Mouse (Mus musculus) forebrain, embryonic 14.5 days (tissue): ENCODE data around the gene Acer3. TPM values are rescaled to one million over a fixed set of nuclear protein-coding genes. Genes with fewer than 3 reads are reported as not detected.

Source experiments
- ATAC-seq: fragments of 200-750 bp; cut with Nextera tagmentation; 2 replicates; pipeline ENCODE4 v1.8.0; 2017; ENCODE audit warnings: mild to moderate bottlenecking, moderate library complexity
- DNase-seq: peaks from one replicate; pipeline ENCODE4 v3.0.0-alpha.2; 2015; ENCODE audit warnings: low spot score
- H3K27ac ChIP-seq: fragments of 300-500 bp; sonication (generic); 2 replicates; pipeline ENCODE4 v1.5.1; 2014; ENCODE audit warnings: low read depth, mild to moderate bottlenecking, control low read depth, low read length, moderate library complexity
- H3K27me3 ChIP-seq: fragments of 300-500 bp; sonication (generic); replicated peaks from 2 replicates; pipeline ENCODE4 v1.6.1; 2014; ENCODE audit warnings: low read length, control low read depth, mixed read lengths; ENCODE audit not compliant: control insufficient read depth, insufficient read depth
- H3K36me3 ChIP-seq: fragments of 300-500 bp; sonication (generic); 2 replicates; pipeline ENCODE4 v1.6.1; 2014; ENCODE audit warnings: low read length, control low read depth; ENCODE audit not compliant: control insufficient read depth, insufficient read depth
- H3K4me1 ChIP-seq: fragments of 300-500 bp; sonication (generic); 2 replicates; pipeline ENCODE4 v1.6.1; 2014; ENCODE audit warnings: antibody characterized with exemption, low read length, control low read depth; ENCODE audit not compliant: control insufficient read depth, insufficient read depth
- H3K4me2 ChIP-seq: fragments of 300-500 bp; sonication (generic); 2 replicates; pipeline ENCODE4 v1.6.1; 2014; ENCODE audit warnings: mild to moderate bottlenecking, control low read depth, low read length
- H3K4me3 ChIP-seq: fragments of 300-500 bp; sonication (generic); 2 replicates; pipeline ENCODE4 v1.5.1; 2014; ENCODE audit warnings: low read depth, low read length, control low read depth
- H3K9ac ChIP-seq: fragments of 300-500 bp; sonication (generic); 2 replicates; pipeline ENCODE4 v1.6.1; 2014; ENCODE audit warnings: mild to moderate bottlenecking, low read length, control low read depth, moderate library complexity
- H3K9me3 ChIP-seq: fragments of 300-500 bp; sonication (generic); replicated peaks from 2 replicates; pipeline ENCODE4 v1.6.1; 2016; ENCODE audit warnings: low read length, control low read depth, mixed read lengths; ENCODE audit not compliant: control insufficient read depth
- WGBS: fragments of 180-500 bp; shearing (Covaris S2); extraction: QIAGEN DNeasy Blood & Tissue Kit; methylation state at CpG from one replicate; pipeline ENCODE4 v1.1.7; 2014; 5-methylcytosine and 5-hydroxymethylcytosine counted together
- polyA plus RNA-seq: library from polyadenylated mRNA; unstranded; fragments of >200 nt; fragmentation: Nextera tagmentation; extraction: Ambion mirVana; gene quantifications from 2 replicates; pipeline ENCODE4 v1.2.1, GENCODE M21; 2014

Gene Acer3
- polyA plus RNA-seq, 1 experiment from 2014 or later = 10.1 TPM

DNA sequence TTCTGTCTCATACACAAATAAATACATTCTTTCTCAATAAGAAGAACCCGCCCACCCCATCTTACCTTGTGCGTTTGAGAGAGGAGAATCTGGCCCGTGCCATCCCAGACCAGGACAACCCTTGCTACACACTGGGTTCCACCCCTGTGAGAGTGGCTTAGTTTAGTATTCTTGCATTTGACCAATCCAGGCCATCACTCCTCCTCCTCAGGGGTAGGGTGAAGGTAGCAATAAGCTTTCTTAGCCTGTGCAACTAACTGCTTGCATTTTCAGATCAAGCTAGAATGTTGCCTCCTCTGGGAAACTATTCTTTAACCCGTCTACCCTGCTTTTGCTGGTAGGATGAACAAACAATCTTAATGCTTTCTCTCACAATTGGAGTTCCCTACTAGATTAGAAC lies 121.6 kb downstream of the Acer3 start, which contains the start of gene B3gnt6:
B3gnt6 (minus strand) TSS at position 101 of the 400 bp plus-strand sequence.
- peaks cover 15% of the 10 kb centered on the region for H3K27me3 ChIP-seq
- H3K9me3 ChIP-seq = no peaks in the 10 kb centered on the region
- no peak within 1 kb of the TSS for H3K9ac ChIP-seq
- H3K27ac ChIP-seq = no peak within 1 kb of the TSS
- 90% methylated on average over 4 of the region's 4 CpGs for whole genome bisulfite sequencing
- no peaks in the 10 kb centered on the region for H3K36me3 ChIP-seq
- H3K4me2 ChIP-seq = no peak within 1 kb of the TSS
- H3K4me1 ChIP-seq = no peaks in the 10 kb centered on the region
- ATAC-seq = no peak
- no peak within 1 kb of the TSS for H3K4me3 ChIP-seq
- no peak for DNase-seq

DNA sequence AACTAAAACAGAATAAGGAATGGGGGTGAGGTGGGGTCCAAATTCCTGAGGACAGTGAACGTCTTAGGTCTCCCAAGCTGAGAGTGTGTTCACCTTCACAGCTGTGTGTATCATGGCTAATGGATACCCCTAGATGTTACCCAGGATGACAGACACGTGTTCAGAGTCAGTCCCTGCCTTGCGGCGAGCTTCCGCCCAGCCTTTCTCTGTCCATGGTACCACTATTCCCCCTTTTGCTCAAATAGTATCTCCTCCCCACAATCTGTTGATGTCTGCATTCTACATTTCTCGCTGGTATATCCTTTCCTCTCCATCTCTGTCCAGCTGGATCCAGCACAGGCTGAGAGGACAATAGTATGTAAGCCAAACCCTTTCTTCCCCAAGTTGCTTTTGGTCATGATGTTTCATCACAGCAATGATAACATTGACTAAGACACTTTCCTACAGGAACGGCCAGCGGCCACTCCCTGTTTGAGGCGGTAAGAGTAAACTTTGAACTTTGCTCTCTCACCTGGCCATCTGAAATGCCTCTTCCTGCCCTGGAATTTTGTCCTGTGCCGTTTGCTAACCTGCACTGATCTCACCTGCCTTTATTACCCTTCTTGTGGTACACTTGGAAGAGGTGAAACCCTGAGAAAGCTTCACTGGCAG lies 125.7 kb downstream of the Acer3 start:
- Histone ChIP-seq H3K4me2 (no peak overlapping the region), H3K27me3 (peaks cover 44% of the 10 kb centered on the region), H3K9ac (no peak overlapping the region), H3K4me3 (no peak overlapping the region), H3K9me3 (no peaks in the 10 kb centered on the region), H3K27ac (no peak overlapping the region), H3K4me1 (0 out of 2 replicates have a peak, but pooled peaks cover 7% of the 10 kb centered on the region), H3K36me3 (no peaks in the 10 kb centered on the region)
- WGBS = 53% methylated on average over 10 of the region's 10 CpGs
- ATAC-seq (no peak), DNase-seq (no peak)

DNA sequence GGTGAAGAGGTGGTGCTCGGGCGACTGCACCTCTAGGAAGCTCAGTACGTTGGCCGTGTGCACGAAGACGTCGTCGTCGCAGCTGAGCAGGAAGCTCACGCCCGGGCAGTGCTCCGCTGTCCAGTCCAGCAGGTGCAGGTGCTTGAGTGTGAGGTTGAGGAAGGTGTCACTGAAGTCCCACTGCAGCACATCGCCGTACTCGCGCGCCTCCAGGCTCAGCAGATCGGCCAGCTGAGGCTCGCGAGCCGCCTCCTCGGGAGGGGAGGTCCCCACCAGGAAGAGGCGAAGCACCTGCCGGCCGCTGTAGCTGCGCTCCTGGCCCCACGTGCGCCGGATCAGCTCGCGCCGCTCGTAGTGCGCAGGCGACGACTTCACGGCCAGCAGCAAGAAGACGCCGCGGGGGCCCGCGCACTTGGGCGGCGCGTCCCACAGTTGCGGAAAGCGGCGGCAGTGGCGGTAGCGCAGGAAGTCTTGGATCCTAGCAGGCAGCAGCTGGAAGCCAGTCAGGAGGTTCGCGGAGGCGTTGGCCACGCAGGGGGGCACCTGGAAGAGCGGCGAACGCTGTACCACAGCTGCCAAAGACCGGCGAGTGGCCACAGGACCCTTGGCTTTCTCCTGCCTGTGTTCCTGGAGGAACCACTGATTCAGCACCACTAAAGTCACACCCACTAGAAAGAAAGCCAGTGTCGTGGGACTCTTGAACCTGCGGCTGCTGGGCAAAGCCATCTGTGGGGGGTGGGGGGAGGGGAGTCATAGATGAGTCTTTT lies 126.8 kb downstream of the Acer3 start:
- peak; percentile 61 for ATAC-seq
- Histone ChIP-seq H3K27ac (no peak overlapping the region), H3K27me3 (peaks cover 45% of the 10 kb centered on the region), H3K4me2 (peak overlapping the region; percentile 90), H3K4me3 (peak overlapping the region; percentile 41), H3K9ac (peak overlapping the region; percentile 54), H3K9me3 (no peaks in the 10 kb centered on the region), H3K36me3 (no peaks in the 10 kb centered on the region), H3K4me1 (0 out of 2 replicates have a peak, but pooled peaks cover 7% of the 10 kb centered on the region)
- WGBS = 2% methylated on average over 59 of the region's 61 CpGs
- DNase-seq = peak; percentile 50

DNA sequence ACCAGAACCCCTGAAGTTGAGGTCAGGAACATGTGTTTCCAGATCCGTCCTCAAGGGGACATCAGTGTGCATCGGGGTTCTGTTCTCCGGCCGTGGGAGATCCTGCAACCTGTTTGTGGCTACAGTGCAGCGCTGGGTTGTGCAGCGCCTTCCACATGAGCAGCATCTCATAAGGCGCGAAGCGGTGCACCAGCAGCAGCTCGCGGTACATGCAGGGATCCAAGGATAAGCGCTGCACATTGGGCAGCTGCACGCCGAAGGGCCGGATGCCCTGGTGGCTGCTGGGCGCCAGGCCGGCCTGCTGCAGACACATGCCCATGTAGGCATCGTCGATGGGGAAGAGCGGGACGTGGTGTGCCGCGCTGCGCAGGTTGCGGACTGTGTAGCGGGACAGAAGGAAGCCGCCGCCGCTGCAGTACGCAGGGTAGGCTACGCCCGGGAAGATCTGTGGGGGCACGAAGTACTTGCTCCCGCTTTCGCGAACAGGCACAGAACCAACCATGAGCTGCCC lies 127.4 kb downstream of the Acer3 start:
- peak; percentile 76 for ATAC-seq
- Histone ChIP-seq H3K4me3 (peak overlapping the region; percentile 41), H3K9me3 (no peaks in the 10 kb centered on the region), H3K9ac (peak overlapping the region; percentile 54), H3K27me3 (peaks cover 51% of the 10 kb centered on the region), H3K4me2 (peak overlapping the region; percentile 90), H3K4me1 (0 out of 2 replicates have a peak, but pooled peaks cover 7% of the 10 kb centered on the region), H3K27ac (no peak overlapping the region), H3K36me3 (no peaks in the 10 kb centered on the region)
- WGBS = 4% methylated on average over 36 of the region's 36 CpGs
- peak; percentile 61 for DNase-seq

DNA sequence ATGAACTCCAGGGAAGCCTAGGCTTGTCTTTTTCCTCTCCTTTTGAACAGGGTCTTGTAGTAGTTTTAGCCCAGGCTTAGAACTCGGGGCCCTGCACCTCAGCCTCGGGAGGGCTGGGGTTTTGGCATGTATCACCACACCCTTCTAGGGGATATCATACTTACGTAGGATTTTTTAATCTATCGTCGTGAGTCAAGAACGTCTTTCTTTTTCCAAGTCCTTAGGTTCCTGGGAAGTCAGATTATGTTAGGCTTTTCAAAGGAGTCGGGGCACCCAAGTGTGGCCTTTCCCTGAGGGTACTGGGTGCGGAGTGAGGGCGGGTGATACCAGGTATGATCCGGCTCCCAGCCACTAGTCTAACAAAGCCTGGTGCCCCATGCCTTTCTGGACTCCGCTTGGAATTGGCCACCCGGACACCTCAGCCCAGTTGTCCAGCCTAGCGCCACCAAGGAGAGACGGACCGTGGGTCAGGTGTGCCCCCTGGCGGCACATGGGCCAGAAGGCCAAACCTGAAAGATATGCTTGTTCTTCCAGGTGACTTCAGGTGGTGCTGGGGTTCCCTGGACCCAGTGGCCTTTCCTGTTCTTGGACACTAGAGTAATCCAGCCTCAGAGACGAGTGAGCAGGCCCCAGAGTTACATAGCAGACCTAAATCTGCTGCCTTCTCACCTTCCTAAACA lies 129.3 kb downstream of the Acer3 start:
- WGBS = 68% methylated on average over 17 of the region's 17 CpGs
- Histone ChIP-seq H3K9me3 (no peaks in the 10 kb centered on the region), H3K4me2 (no peak overlapping the region), H3K4me1 (0 out of 2 replicates have a peak, but pooled peaks cover 8% of the 10 kb centered on the region), H3K4me3 (no peak overlapping the region), H3K27me3 (peaks cover 51% of the 10 kb centered on the region), H3K27ac (no peak overlapping the region), H3K9ac (no peak overlapping the region), H3K36me3 (no peaks in the 10 kb centered on the region)
- ATAC-seq = no peak
- no peak for DNase-seq

DNA sequence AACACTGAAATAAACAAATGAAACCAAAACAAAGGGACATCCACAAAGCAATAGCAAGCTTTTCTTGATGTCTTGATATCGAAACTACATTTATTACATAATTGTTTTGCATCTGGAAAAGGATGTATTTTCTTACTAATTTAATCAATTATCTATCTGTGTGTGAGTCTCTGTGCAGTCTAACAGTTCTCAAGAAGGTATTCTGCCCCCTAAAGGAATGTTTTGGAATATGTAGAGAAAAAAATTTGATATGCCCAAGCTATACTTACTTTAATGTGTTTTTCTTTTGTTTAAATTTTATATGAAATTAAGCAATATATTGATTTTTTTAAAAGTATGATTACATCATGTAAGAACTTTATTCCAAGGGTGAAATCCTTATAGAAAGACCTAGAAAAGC lies 130.4 kb downstream of the Acer3 start:
- DNase-seq (peak; percentile 41), ATAC-seq (no peak)
- Histone ChIP-seq H3K36me3 (no peaks in the 10 kb centered on the region), H3K27ac (no peak overlapping the region), H3K4me3 (no peak overlapping the region), H3K4me1 (peaks cover 15% of the 10 kb centered on the region; the same call in 1 of the 2 replicates), H3K4me2 (no peak overlapping the region), H3K9ac (no peak overlapping the region), H3K27me3 (peaks cover 44% of the 10 kb centered on the region), H3K9me3 (no peaks in the 10 kb centered on the region)
- 91% methylated on average over 1 of the region's 1 CpGs for WGBS

DNA sequence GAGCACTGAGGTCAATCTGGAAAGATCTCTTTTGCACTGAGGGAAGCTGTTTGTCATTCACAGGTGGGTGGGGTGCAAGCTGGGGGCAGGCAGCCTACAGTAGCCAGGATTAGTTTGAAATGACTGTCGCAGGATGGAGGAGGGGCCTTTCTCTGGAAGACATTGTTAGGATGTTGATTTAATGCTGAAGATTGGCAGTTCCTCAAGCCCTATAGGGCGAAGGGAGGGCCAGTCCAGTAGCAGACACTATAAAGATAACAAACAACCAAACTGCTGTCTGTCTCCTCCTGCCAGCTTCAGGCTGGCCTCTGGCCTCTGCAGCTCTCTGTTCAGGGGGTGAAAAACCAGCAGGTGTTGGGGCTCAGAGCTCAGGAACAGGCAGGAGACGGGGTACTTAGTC lies 131.3 kb downstream of the Acer3 start:
- 47% methylated on average over 3 of the region's 3 CpGs for WGBS
- Histone ChIP-seq H3K4me1 (peaks cover 18% of the 10 kb centered on the region), H3K4me3 (no peak overlapping the region), H3K9me3 (no peaks in the 10 kb centered on the region), H3K9ac (no peak overlapping the region), H3K36me3 (no peaks in the 10 kb centered on the region), H3K27ac (no peak overlapping the region), H3K27me3 (peaks cover 40% of the 10 kb centered on the region), H3K4me2 (no peak overlapping the region)
- ATAC-seq (no peak), DNase-seq (no peak)

DNA sequence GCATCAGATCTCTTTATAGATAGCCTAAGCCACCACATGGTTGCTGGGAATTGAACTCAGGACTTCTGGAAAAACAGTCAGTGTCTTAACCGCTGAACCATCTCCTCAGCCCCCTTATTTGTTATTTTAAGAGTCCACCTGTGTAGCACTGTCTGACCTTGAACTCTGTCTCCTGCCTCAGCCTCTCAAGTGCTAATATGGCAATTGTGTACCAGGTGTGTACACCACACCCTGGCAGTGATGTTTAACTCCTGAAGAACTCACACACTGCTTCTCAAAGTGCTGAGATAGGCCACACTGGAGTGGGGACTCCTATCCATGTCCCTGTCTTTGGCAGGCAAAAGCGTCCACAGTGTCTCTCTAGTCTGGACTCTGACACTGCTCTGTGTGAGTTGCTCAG lies 132.3 kb downstream of the Acer3 start:
- no peak overlapping the region for H3K27ac ChIP-seq
- H3K36me3 ChIP-seq = no peaks in the 10 kb centered on the region
- 88% methylated on average over 2 of the region's 2 CpGs for WGBS
- no peak overlapping the region for H3K4me3 ChIP-seq
- H3K9ac ChIP-seq = no peak overlapping the region
- ATAC-seq (no peak), DNase-seq (no peak)
- no peak overlapping the region for H3K4me2 ChIP-seq
- peaks cover 14% of the 10 kb centered on the region for H3K4me1 ChIP-seq
- H3K27me3 ChIP-seq = peaks cover 40% of the 10 kb centered on the region
- no peaks in the 10 kb centered on the region for H3K9me3 ChIP-seq
